Mouse (Mus musculus) liver, embryonic 18 days (tissue): ENCODE measurements around the gene Psg17. TPM values are rescaled to one million over a fixed set of nuclear protein-coding genes. Genes with fewer than 3 reads are reported as not detected.

Experiments
- polyA plus RNA-seq: library from polyadenylated mRNA; depleted of rRNA; stranded (reverse); fragments of >200 nt; gene quantifications from 2 replicates; pipeline ENCODE4 v1.2.3, GENCODE M21; 2012; rRNA removed

Gene Psg17
- polyA plus RNA-seq = 0.01 TPM in 1 of 2 replicates, not detected in the other

DNA sequence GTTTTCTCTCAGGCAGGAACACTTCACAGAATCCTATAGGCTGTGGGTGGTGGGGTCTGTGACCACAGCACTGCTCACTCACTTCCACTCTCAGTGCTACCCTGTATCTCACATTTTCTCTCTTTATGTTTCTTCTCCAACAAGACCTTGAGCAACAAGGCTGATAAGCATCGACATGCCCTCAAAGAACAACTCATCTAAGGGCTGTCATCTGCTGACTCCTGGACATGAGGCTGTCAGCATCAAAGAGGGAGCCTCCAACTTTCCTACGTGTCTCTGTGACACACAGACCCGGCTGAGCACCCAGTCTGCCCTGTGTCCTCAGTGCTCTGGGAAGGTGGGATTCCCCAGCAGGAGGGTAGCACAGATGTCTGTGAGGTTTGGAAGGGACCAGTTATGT lies at the start of gene Psg17:
Gene Psg17 (minus strand): TSS at position 101 of the 400 bp plus-strand sequence.

DNA sequence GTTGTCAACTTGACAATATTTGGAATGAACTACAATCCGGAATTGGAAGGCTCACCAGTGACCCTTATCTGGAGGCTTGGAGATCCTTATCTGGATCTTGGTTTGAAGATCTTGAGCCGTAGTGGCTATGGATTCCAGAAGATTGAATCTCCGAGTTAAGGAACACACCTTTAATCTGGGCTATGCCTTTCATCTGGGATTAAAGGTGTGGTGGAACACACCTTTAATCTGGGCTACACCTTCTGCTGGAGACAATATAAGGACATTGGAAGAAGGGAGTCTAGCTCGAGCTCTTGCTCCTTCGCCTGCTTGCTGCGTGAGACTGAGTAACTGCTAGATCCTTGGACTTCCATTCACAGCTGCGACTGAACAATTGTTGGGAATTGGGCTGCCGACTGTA lies 49.6 kb upstream of the Psg17 start, which contains the start of gene Pglyrp1:
Gene Pglyrp1 (plus strand): TSS at position 301 of the 400 bp plus-strand sequence.

DNA sequence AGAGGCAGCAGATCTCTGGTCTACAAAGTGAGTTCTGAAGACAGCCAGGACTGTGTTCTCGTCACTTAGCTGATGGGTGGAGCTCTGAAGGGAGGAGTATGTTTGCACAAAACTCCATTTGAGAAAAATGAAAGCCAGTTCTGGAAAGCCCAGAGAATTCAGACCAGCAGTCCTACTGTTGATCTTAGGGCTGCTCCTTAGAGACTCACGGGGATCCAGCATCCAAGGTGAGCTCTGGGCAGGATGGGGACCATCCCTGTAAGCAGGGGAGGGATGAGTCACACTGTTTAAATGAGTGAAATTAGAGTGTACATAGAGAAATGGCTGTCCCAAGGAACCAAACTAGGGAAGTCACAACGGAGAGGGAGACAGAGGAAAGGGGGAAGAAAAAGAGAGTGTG lies 18.5 kb upstream of the Psg17 start, which contains the start of gene Mill2:
Gene Mill2 (plus strand): TSS at position 102 of the 400 bp plus-strand sequence.

DNA sequence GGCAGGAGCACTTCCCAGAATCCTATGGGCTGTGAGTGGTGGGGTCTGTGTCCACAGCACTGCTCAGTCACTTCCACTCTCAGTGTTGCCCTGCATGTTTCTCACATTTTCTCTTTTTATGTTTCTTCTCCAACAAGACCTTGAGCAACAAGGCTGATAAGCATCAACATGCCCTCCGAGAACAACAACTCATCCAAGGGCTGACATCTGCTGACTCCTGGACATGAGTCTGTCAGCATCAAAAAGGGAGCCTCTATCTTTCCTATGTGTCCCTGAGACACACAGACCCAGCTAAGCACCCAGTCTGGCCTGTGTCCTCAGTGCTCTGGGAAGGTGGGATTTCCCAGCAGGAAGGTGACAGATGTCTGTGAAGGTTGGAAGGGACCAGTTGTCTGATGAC lies 23.0 kb downstream of the Psg17 start, which contains the start of gene Psg19:
Gene Psg19 (minus strand): TSS at position 101 of the 400 bp plus-strand sequence.

Other genes with a start within 250 kb of the Psg17 start
- not detected in 2 replicates for gene Psg23, start 205.1 kb downstream of the Psg17 start, polyA plus RNA-seq
- not detected in 2 replicates for gene Psg21, start 164.9 kb downstream of the Psg17 start, polyA plus RNA-seq
- gene Psg20, start 135.4 kb downstream of the Psg17 start, polyA plus RNA-seq = not detected in 2 replicates
- gene Psg22, start 103.5 kb downstream of the Psg17 start, polyA plus RNA-seq = 0.04 and 0.05 TPM in 2 replicates
- 0.02 TPM in 1 of 2 replicates, not detected in the other for gene Psg19, start 23.1 kb downstream of the Psg17 start, polyA plus RNA-seq
- 0.53 and 0.58 TPM in 2 replicates for gene Mill2, start 18.4 kb upstream of the Psg17 start, polyA plus RNA-seq
- gene Pglyrp1, start 49.7 kb upstream of the Psg17 start, polyA plus RNA-seq = 92.2 and 111 TPM in 2 replicates
- gene Ccdc61, start 88.8 kb upstream of the Psg17 start, polyA plus RNA-seq = 7.7 and 9.0 TPM in 2 replicates
- 0.08 and 0.13 TPM in 2 replicates for gene Nova2, start 104.3 kb upstream of the Psg17 start, polyA plus RNA-seq
- gene Nanos2, start 165.8 kb upstream of the Psg17 start, polyA plus RNA-seq = not detected in 2 replicates
- gene Mypop, start 169.6 kb upstream of the Psg17 start, polyA plus RNA-seq = 0.18 and 0.19 TPM in 2 replicates
- 7.0 and 7.7 TPM in 2 replicates for gene Irf2bp1, start 182.4 kb upstream of the Psg17 start, polyA plus RNA-seq
- 33.5 and 37.3 TPM in 2 replicates for gene Foxa3, start 201.9 kb upstream of the Psg17 start, polyA plus RNA-seq
- gene Sympk, start 202.8 kb upstream of the Psg17 start, polyA plus RNA-seq = 22.4 and 28.2 TPM in 2 replicates
- not detected in 2 replicates for gene Rsph6a, start 233.1 kb upstream of the Psg17 start, polyA plus RNA-seq